Mouse (Mus musculus): ENCODE measurements around the gene Myog. TPM values are rescaled to one million over a fixed set of nuclear protein-coding genes. Genes with fewer than 3 reads are reported as not detected.
"Not testable (repeated sequence)": the region's sequence is repeated elsewhere in the genome, so short reads cannot be mapped to it uniquely, and the experiment has no call there.

Myog gene
- not detected in 2 replicates for polyA plus RNA-seq (2011; ENCODE audit: insufficient read depth, insufficient read length, low replicate concordance, missing spikeins)

DNA sequence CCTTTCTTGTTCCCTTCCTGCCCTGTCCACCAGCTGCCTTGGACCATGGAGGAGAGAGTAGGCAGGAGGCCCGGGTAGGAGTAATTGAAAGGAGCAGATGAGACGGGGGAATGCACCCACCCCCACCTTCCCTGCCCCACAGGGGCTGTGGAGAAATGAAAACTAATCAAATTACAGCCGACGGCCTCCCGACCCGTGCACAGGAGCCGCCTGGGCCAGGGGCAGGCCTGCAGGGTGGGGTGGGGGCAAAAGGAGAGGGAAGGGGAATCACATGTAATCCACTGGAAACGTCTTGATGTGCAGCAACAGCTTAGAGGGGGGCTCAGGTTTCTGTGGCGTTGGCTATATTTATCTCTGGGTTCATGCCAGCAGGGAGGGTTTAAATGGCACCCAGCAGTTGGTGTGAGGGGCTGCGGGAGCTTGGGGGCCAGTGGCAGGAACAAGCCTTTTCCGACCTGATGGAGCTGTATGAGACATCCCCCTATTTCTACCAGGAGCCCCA is at the start of gene Myog:
Gene Myog (plus strand): TSS at position 392 of the 502 bp plus-strand sequence.
- H3K4me3 ChIP-seq (replicated peaks; ENCODE audit: control insufficient read depth, low read depth, low read length) = no peak within 1 kb of the TSS
- no peak within 1 kb of the TSS for H3K27ac ChIP-seq (ENCODE audit: control insufficient read depth, insufficient read depth, low read depth, low read length, poor library complexity)
- no peak for TF ChIP-seq CTCF (IDR thresholded peaks at IDR 0.05; ENCODE audit: control insufficient read depth, insufficient read depth, low read length)
- no peak for TF ChIP-seq POLR2A (IDR thresholded peaks at IDR 0.05; ENCODE audit: borderline replicate concordance, control insufficient read depth, low read depth, low read length)
- WGBS = 65% methylated on average over 11 of the region's 11 CpGs
- no peaks in the 10 kb centered on the region for H3K4me1 ChIP-seq (ENCODE audit: control insufficient read depth, insufficient read depth, low read length)

DNA sequence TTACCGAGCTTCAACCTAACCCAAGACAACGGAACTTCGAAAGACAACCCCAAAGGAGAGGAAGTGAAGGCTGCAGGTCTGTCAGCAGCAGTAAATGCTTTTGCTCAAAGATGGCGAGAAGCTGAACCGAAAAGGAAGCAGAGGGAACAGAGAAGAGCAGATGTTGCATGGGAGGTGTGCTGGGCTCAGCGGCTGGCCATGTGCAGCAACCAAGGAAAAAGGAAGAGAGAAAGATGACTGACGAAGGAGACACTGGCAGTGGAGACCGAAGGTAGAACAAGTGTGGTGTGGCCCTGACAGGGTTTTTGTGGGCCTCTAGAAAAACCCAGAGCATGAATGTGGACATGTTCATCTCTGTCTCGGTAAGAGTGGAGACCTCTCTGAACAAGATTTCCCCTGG is 49.1 kb upstream of the Myog start:
- TF ChIP-seq POLR2A (IDR thresholded peaks at IDR 0.05; ENCODE audit: borderline replicate concordance, control insufficient read depth, low read depth, low read length) = no peak
- no peak for TF ChIP-seq CTCF (IDR thresholded peaks at IDR 0.05; ENCODE audit: control insufficient read depth, insufficient read depth, low read length)
- H3K4me1 ChIP-seq (ENCODE audit: control insufficient read depth, insufficient read depth, low read length) = no peaks in the 10 kb centered on the region
- H3K4me3 ChIP-seq (replicated peaks; ENCODE audit: control insufficient read depth, low read depth, low read length) = no peak overlapping the region
- WGBS = 31% methylated on average over 9 of the region's 9 CpGs
- H3K27ac ChIP-seq (ENCODE audit: control insufficient read depth, insufficient read depth, low read depth, low read length, poor library complexity) = no peak overlapping the region

DNA sequence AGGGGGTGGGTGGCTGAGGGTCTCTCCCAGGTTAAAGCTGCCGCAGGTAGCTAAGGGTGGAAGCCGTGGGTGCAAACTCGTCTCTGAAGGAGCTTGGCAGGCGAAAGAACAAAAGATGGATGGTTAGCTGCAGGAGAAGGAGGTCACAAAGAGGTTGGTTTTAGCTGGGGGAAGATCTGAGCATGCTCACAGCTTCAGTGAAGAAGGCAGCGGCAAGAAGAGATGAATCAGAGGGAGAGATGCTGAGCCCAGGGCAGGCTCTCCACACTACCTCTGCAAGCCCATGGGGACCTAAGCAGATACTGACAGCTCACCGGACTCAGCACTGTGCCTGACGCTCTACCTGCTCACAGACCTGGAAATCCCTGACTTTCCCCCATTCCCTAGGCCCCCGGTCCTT is 48.5 kb upstream of the Myog start:
- Histone ChIP-seq H3K4me3 (replicated peaks; ENCODE audit: control insufficient read depth, low read depth, low read length) (no peak overlapping the region), H3K4me1 (ENCODE audit: control insufficient read depth, insufficient read depth, low read length) (no peaks in the 10 kb centered on the region), H3K27ac (ENCODE audit: control insufficient read depth, insufficient read depth, low read depth, low read length, poor library complexity) (no peak overlapping the region)
- no peak for TF ChIP-seq CTCF (IDR thresholded peaks at IDR 0.05; ENCODE audit: control insufficient read depth, insufficient read depth, low read length)
- TF ChIP-seq POLR2A (IDR thresholded peaks at IDR 0.05; ENCODE audit: borderline replicate concordance, control insufficient read depth, low read depth, low read length) = no peak
- 78% methylated on average over 8 of the region's 8 CpGs for WGBS

DNA sequence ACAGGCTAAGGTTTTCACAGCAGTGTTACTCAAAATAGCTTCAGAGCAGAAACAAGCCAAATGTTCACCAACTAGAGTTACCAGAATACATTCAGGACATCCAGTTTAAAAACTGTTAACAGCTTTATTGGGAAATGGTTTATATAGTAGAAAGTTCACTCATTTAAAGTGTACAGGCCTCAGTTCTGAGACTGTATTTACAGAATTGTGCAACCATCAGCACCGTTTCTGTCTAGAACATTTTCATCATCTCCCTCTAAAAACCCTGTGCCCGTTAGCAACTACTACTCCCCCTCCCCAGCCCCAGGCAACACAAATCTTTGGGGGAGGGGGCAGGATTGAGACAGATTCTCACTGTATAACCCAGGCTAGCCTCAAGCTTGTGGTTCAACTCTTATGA is 47.5 kb upstream of the Myog start:
- WGBS = 32% methylated on average over 2 of the region's 2 CpGs
- Histone ChIP-seq H3K4me1 (ENCODE audit: control insufficient read depth, insufficient read depth, low read length) (no peaks in the 10 kb centered on the region), H3K4me3 (replicated peaks; ENCODE audit: control insufficient read depth, low read depth, low read length) (no peak overlapping the region), H3K27ac (ENCODE audit: control insufficient read depth, insufficient read depth, low read depth, low read length, poor library complexity) (no peak overlapping the region)
- no peak for TF ChIP-seq POLR2A (IDR thresholded peaks at IDR 0.05; ENCODE audit: borderline replicate concordance, control insufficient read depth, low read depth, low read length)
- no peak for TF ChIP-seq CTCF (IDR thresholded peaks at IDR 0.05; ENCODE audit: control insufficient read depth, insufficient read depth, low read length)

DNA sequence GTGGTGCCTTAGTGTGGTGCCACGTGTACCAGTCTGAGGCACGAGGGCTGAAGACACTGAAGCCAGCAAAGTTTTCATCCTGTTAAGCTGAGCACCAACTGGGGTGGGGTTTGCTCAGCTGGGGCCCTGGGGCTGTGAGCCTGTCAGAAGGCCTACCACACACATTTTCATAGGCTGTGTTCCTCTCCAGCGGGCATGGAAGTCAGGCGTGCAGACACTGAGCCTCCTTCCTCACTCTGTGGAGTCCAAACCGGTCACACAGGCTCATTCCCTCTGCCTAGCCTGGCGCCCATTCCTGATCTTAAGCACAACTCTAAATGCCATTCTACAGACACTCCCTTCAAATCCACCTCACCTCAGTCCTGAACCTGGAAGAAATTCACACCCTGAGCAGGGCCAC is 46.3 kb upstream of the Myog start:
- no peaks in the 10 kb centered on the region for H3K4me1 ChIP-seq (ENCODE audit: control insufficient read depth, insufficient read depth, low read length)
- no peak overlapping the region for H3K4me3 ChIP-seq (replicated peaks; ENCODE audit: control insufficient read depth, low read depth, low read length)
- WGBS = 61% methylated on average over 6 of the region's 6 CpGs
- no peak for TF ChIP-seq CTCF (IDR thresholded peaks at IDR 0.05; ENCODE audit: control insufficient read depth, insufficient read depth, low read length)
- TF ChIP-seq POLR2A (IDR thresholded peaks at IDR 0.05; ENCODE audit: borderline replicate concordance, control insufficient read depth, low read depth, low read length) = no peak
- no peak overlapping the region for H3K27ac ChIP-seq (ENCODE audit: control insufficient read depth, insufficient read depth, low read depth, low read length, poor library complexity)

DNA sequence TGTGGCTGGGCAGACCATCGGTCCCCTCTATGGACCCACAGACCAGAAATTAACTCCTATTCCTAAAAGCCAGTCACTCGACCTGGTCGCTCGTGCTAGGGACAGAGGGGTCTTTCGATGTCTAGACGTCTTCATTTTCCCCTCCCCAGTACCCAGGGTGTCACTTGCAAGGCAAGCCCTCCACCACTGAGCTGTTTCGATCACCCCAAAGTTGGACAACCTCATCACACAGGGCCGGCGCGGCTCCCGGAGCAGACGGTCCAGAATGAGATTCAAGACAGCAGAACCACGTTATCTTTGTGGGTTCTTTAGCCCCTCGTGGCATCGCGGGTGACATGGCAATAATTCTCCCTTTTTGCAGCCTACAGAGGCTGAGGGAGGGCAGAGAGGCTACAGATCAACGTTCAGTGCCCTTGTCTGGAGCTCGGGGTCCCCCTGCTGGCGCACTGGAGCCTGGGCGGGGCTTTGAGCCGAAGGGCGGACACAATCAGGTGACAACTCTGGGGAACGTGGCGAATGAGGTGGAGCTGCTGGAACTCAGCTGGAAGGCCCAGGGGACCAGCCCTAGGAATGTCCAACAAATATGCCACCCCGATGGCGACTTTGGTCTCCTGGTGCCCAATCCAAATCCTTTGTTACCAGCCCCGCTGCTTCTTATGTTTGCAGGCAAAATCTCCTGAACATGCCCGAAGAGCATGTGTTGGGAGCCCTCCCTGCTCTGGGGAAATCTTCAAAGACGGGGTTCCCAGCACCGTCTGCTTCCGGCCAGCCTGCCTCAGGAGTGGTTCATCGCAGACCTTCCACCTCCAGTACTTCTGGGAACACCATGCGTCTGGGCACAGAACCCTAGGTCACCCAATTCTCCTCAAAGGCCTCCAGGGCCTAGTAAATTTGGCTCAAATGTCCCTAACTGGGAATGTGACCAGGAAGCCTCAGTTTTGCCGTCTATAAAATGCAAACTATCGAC is 45.6 kb upstream of the Myog start:
- no peak for TF ChIP-seq POLR2A (IDR thresholded peaks at IDR 0.05; ENCODE audit: borderline replicate concordance, control insufficient read depth, low read depth, low read length)
- peak; percentile 79 for TF ChIP-seq CTCF (IDR thresholded peaks at IDR 0.05; ENCODE audit: control insufficient read depth, insufficient read depth, low read length)
- WGBS = 23% methylated on average over 35 of the region's 35 CpGs
- no peak overlapping the region for H3K27ac ChIP-seq (ENCODE audit: control insufficient read depth, insufficient read depth, low read depth, low read length, poor library complexity)
- H3K4me1 ChIP-seq (ENCODE audit: control insufficient read depth, insufficient read depth, low read length) = no peaks in the 10 kb centered on the region
- H3K4me3 ChIP-seq (replicated peaks; ENCODE audit: control insufficient read depth, low read depth, low read length) = no peak overlapping the region

DNA sequence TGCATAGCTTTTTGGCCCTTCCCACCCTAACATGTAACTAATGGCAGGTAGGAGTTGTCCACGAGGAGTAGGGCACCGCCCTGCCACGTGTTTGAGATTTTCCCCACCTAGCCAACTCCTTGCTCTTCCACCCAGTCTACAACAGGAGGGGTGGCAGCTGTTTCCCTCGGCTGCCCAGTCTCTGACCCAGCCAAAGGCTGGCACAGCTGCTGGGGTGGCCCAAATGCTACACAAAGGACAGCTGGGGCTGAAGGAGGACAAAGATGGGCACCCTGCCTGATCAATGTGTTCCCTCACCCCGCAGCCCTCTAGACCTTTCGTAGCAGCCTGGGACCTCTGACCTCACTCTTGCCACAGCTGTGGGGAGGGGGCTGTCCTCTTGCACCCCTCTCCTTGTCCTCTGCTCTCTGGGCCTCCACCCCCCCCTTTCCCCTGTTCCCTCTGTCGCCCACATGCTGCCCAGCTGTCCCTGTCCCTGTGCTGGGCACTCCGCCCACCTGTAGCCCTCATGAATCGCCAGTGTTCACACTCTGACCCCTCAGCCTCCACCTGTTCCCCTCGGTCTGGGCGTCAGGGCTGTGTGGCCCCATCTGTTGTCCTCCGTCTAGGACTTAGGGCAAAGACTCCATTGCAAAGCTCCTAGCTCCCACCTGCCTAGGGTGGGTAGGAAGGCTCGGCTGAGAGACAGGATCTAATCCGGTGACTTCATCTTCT is 44.6 kb upstream of the Myog start:
- TF ChIP-seq POLR2A (IDR thresholded peaks at IDR 0.05; ENCODE audit: borderline replicate concordance, control insufficient read depth, low read depth, low read length) = no peak
- no peak for TF ChIP-seq CTCF (IDR thresholded peaks at IDR 0.05; ENCODE audit: control insufficient read depth, insufficient read depth, low read length)
- Histone ChIP-seq H3K4me3 (replicated peaks; ENCODE audit: control insufficient read depth, low read depth, low read length) (no peak overlapping the region), H3K27ac (ENCODE audit: control insufficient read depth, insufficient read depth, low read depth, low read length, poor library complexity) (no peak overlapping the region), H3K4me1 (ENCODE audit: control insufficient read depth, insufficient read depth, low read length) (no peaks in the 10 kb centered on the region)
- WGBS = 76% methylated on average over 14 of the region's 14 CpGs

DNA sequence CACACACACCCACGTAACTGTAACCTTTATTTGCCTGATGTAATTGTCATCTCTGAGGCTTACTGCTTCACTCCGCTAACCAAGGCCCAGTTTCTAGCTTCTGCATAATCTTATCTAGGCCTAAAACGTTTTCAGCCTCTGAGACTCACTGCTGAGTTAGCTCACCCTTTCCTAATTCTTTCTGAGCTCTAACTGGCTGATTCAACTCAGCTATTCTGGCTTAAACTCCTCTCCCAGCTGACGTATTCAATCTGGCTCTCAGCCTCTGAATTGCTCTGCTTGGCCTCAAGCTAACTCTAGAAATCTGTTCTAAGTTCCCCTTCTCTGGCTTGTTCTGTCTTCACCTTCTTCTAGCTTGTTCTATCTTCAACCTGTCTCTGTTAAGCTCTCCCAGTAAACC is 43.2 kb upstream of the Myog start:
- WGBS = 70% methylated on average over 4 of the region's 4 CpGs
- no peak overlapping the region for H3K4me3 ChIP-seq (replicated peaks; ENCODE audit: control insufficient read depth, low read depth, low read length)
- TF ChIP-seq CTCF (IDR thresholded peaks at IDR 0.05; ENCODE audit: control insufficient read depth, insufficient read depth, low read length) = no peak
- TF ChIP-seq POLR2A (IDR thresholded peaks at IDR 0.05; ENCODE audit: borderline replicate concordance, control insufficient read depth, low read depth, low read length) = no peak
- H3K27ac ChIP-seq (ENCODE audit: control insufficient read depth, insufficient read depth, low read depth, low read length, poor library complexity) = no peak overlapping the region
- no peaks in the 10 kb centered on the region for H3K4me1 ChIP-seq (ENCODE audit: control insufficient read depth, insufficient read depth, low read length)

DNA sequence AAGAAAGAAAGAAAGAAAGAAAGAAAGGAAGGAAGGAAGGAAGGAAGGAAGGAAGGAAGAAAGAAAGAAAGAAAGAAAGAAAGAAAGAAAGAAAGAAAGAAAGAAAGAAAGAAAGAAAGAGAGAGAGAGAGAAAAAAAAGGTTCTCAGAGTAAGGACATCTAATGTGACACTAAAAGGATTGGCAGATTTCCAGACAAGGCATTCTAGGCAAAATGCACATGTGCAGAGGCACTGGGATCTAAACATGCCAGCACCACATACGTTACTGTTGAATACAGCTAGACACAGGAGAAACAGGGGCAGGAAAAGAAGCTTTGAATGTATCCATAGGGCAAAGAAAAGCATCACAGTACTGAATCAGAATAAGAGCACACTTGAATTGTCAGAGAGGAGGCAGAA is 40.1 kb upstream of the Myog start:
- H3K4me3 ChIP-seq (replicated peaks; ENCODE audit: control insufficient read depth, low read depth, low read length); H3K4me1 ChIP-seq (ENCODE audit: control insufficient read depth, insufficient read depth, low read length); H3K27ac ChIP-seq (ENCODE audit: control insufficient read depth, insufficient read depth, low read depth, low read length, poor library complexity): not testable (repeated sequence)
- WGBS = 84% methylated on average over 1 of the region's 1 CpGs
